Mouse (Mus musculus): Measurements from ENCODE around the gene Ube2n.

Ube2n gene

DNA sequence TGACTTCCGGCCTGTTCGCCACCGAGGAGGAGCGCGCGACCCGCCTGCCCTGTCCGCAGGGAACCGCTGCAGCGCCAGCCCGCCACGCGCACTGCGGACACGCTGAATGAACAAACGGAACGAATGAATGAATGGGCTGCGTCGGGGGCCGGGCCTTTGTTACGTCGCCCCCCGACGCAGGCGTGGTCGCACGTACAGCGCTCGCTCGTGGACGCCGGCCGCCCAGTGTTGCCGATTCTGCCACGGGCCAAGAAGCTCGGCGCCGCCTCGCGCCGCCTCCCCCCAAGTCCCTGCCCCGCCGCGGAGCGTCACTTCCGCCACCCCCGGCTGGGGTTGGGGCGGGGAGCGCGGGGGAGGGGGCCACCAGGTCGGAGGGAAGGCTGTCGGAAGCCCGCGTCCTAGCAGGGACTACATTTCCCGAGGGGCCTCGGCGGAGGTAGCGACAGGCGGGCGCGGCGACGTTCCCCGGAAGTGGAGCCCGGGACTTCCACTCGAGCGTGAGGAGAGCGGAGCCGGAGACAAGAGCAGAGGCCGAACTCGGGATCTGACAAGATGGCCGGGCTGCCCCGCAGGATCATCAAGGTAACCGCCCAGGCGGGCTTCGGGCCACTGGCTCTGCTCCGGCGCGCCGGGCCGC is at the start of gene Ube2n:
Ube2n (plus strand) TSS at position 490 of the 637 bp plus-strand sequence.
- DNase-seq: peak; percentile 98

DNA sequence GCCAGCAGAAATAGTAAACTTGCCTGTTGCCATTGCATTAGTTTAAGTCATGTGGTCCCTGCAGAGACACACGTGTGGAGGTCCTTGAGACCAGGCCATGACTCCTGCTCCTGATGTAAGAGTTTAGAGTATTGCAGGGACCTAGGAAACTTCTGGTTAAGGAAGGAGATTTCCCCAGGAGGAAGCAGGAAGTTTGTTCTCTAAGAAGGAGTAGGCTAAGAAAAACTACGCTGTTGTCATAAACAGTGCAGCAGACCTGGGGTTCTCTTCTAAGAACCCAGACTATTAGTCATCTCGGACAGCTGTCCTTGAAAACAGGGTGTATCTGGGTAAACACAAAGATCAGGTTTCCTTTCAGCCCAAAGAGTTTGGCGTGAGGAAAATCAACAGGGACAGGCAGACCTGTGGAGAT is 49.5 kb upstream of the Ube2n start:
- no peak for DNase-seq

DNA sequence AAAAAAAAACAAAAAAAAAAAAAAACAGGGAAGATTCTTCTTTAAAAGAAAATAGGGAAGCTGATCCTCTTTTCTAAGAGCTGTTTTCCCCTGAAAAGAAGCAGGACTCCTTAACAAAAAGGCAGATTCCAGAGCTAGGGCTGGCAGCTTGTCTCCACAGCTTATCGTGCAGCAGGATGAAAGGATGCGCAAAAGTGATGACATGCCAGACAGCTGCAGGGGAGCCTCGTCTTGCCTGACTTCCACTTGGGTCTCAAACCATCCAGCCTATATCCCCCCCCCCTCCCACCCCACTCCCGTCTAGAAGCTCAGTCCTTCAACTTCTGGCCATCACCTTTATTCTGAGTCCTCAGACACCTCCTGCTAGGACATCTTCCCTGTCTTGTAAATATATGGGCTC is 46.1 kb upstream of the Ube2n start:
- DNase-seq: no peak

DNA sequence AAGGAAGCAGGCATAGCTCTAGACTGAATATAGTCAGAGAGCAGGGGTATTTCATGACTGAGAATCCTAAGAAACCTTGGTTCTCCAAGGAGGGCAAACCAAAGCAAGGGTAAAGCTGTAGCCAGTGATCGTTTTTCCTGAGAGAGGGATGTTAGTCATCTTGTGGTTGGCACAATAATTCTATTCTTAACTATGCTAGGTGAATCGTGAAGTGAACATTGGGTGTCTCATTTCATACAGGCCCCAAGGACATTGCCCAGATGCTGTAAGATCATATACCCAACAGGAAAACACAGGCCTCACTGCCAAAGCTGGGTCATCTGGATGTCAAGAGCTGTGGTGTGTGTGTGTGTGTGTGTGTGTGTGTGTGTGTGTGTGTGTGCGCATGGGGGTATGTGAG is 43.8 kb upstream of the Ube2n start:
- DNase-seq: no peak

DNA sequence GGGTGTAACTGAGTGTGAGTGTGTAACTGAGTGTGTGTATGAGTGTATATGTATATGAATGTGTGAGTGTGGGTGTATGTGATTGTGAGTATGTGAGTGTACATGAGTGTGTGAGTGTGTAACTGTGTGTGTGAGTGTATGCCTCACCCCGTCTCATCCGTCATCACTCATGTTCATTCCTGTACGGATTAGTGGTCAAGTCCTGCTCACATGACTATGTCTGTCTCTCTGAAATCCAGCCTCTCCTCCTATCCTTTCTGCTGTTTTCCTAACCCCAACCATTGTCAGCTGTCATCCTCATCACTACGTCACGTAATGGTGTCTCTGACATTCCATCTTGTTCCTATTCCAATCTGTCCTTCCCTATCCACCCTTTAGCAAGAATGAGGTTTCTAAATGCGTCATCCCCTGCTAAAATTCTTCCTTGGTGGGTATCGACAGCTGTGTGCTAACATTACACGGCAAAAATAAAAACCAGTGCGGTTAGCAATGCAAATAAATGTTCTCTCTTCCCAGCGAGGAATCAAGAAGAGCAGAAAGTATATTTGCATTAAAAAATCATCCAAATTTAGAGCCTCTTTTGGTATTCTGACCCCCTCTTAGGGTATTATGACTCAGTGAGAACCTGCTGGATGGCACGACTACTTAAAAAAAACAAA is 42.9 kb upstream of the Ube2n start:
- DNase-seq: no peak

DNA sequence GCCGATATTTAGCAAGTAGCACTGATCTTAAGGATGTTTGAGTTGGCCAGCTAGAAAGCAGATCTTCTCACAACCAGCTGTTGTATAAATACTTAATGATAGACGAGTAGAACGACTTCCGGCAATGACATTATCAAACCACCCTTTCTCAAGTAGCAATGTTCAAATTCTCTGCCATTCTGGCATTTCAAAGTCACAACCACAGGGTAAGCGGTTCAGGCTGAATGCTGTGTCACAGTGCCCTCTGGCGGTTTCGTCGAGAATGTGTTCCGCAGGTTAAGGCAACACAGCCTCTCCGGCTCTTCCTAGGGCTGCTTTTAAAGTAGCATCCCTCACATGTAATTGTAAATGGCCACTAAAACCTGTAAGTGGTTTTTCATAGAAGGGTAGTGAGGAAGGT is 39.0 kb upstream of the Ube2n start:
- peak; percentile 90 for DNase-seq

DNA sequence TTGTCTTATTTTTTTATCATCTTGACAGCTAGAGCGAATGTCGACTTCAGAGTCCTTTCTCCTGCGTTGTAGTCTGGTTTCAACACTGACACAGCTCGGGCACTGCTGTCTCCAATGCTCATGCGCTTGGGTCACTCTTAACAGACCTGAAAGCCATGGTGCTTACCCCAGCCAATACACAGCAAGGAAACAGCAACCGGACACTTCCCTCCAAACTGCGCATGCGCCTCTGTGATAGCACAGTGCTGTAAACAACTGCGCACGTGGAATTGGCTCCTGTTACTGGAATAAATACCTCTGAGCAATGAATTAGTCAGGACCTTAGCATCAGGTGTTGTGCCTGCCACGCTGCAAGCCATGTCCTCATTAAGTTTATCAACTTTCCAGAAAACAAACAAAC is 37.4 kb upstream of the Ube2n start:
- DNase-seq: no peak

DNA sequence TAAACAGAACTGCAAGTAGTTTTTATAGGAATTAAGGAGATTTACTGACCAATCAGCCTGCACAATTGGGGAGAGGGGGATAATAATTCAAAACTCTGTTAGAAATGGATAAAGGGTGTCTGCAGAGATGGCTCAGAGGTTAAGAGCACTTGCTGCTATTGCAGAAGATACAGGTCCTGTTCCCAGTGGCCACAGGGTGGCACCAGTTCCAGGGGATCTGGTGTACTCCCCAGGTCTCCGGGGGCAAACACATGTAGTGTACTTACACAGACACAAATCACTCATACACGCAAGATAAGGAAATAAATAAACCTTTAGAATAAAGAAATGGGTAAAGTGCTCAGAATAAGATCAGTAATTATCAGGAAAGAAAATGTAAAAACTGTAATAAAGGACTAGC is 25.3 kb upstream of the Ube2n start:
- peak; percentile 70 for DNase-seq

DNA sequence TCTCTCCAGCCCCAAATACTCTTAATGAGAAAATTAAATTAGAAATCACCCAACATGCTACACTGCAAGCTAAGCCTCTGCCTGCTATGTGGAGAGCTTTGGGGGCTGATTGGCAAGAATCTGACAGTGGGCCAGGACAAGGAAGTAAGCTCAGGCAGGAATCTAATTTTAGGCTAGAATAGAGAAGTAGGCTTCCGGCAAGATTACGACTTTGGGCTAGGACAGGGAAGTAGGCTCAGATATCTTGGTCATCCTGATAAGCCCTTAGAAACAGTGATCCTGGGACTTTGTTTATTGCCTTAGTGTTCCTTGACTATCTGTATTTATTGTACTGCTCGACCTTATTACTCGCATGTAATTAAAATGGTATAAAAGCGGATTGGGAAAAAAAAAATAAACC is 20.7 kb upstream of the Ube2n start:
- DNase-seq: no peak

DNA sequence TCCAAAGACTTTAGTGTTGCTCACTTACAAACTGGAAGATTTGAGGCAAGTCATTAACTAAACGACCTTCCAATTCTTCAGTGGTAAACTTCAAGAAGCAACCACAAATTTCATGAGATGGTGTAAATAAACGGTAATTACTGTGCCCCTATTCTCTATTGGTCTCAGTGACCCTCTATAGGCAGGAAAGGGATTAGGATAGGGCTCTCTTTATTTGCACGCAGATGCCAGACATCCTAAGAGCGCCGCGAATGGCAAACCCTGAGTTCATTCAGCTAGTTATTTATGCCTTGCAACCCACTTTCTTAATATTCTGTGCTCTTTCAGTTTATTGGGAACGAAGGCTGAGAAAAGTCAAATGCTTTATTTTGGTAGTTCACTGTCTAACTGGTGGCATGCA is 13.9 kb upstream of the Ube2n start:
- DNase-seq: no peak

DNA sequence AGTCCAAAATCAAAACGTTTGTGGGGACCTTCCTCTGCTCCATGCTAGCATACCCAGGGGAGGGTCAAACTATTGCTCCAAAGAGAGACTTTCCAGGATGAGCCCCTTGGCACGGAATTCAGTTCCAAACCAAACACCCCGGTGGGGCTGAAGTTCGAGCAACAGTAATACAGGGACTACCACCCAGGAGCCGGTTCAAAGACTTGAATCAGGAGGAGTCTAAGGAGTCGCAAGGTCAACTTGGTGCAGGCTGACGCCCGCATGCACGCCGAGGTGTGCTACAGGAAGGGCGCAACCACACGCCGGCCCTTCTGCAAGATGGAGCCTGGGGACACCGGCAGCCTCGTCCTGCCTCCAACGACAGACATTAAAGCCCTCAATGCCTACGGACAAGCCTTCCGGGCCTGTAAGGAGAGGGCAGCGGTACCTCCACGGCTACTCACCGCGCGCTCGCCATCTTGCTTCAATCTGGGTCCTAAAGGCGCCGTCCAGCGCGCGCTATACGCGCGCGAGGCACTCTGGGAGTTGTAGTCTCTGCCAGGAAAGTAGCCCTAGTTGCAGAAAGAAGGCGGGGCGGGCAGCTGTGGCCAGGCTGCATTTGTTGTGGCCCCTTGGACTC is 13.4 kb upstream of the Ube2n start, which contains the start of gene Mrpl42:
Mrpl42 (minus strand) TSS at position 478 of the 619 bp plus-strand sequence.
- DNase-seq: peak; percentile 94

DNA sequence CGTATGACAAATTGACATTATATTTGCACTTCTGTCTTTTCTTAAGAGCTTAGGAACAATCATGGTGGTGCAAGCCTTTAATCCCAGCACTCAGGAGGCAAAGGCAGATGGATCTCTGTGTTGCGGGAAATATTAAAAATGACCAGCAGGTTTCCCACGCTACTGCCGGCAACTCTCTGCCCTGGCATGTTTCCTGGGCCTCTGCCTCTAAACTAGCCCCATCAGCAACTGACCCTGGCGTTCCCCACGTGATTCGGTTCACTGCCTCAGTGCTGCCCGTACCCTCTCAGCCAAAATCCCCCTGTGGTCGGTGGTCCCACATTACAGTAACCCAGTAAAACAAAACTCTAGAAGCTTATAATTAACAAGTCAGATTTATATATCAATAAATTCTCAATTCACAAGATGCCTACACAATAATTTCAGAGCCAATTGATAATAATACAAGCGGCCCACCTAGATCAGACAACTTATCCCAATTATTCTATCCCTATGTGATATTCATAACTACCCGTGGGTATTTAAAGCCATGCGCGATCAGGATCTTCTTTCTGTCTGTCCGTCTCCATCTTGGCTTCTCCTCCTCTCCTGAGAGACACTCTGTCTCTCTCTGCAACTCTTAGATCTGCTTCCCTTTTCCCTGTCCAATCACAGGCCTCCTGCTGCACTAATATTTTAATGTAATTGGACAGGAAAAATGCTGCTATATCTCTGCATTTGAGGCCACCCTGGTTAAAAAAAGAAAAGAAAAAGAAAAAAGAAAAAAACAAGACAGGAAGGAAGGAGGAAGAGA is 11.3 kb upstream of the Ube2n start:
- no peak for DNase-seq

DNA sequence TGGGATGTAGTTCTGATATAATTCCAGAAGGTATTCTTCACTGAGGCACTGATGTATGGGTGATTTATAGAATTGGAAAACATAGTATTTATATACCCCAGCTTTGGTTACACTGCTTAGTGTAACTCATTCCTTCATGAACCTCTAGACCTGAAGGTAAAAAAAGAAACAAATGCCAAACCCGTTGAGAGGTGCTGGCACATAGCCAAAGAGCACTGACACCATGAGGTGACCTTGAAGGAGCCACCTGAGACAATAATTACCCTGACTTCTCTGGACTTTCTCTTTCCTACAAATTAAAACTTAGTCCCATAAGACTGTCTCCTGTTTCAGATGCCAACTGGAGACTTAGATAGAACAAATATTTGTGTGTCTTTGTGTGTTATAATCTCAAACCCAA is 10.6 kb upstream of the Ube2n start:
- no peak for DNase-seq

DNA sequence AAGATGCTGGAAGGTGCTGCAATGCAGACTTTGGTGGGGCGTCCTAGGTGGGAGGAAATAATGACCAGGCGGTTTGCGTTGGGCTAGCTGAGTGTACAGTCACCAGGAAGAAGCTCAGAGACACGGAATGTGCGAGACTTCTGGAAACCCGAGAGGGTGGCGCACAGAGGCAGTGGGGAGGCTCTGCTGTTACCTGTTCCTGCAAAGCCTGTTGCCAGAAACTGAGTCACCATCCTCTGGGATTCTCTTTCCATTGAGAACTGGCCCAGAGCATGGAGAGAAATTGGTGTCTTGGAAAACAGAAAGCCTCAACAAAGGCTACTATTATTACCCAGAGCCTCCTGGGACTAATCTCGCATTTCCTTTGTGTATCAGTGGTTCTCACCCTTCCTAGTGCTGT is 6.8 kb upstream of the Ube2n start:
- DNase-seq: no peak

DNA sequence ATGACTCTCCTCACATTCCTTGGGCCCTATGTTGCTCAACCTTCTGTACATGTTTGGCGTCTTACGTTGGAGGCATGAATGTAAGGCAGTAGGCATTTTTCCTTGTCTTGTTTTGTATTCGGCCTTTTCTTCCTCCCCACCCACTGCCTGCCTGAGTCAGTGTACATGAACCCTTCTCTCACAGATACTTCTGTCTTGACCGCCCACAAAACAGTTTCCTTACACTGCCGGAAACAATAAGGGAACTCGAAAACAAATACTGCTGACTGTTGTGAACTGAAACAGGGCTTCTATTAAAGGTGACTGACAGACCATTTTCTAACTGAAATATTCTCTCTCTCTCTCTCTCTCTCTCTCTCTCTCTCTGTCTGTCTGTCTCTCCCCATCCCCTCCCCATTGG is 6.2 kb upstream of the Ube2n start:
- DNase-seq: no peak

DNA sequence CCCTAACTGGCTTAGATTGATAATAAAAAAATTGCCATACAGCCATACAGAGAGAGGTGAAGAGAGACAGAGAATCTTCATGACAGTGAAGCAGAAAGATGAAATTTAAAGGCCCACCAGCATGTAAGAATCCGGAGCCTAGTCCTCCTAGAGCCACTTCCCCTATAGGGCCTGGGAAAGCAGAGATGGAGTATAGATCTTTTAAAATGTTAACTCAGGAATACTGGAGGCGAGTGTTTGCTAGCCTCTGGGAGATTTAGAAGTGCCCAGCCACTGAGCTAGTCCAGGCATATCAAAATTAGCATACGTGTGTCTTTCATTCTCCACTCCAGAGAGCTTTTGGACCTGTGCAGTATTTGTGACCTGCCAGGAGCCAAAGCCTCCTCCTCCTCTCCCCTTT is 5.7 kb upstream of the Ube2n start:
- DNase-seq: no peak

DNA sequence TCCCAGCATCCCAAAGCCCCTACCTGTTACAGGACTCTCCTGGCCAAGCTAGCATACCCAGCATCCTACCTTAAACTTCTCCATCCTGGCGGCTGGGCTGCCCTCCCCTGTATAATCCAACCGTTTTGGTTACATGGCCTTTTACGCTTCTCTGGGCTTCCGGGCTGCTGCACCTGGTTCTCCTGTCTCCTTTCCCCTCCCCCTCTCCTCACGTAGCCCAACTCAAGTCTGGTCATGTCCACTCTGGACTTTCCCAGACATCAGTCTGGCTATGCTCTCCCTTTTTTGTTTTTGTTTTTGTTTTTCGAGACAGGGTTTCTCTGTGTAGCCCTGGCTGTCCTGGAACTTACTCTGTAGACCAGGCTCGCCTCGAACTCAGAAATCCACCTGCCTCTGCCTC is 2.3 kb upstream of the Ube2n start:
- DNase-seq: no peak

DNA sequence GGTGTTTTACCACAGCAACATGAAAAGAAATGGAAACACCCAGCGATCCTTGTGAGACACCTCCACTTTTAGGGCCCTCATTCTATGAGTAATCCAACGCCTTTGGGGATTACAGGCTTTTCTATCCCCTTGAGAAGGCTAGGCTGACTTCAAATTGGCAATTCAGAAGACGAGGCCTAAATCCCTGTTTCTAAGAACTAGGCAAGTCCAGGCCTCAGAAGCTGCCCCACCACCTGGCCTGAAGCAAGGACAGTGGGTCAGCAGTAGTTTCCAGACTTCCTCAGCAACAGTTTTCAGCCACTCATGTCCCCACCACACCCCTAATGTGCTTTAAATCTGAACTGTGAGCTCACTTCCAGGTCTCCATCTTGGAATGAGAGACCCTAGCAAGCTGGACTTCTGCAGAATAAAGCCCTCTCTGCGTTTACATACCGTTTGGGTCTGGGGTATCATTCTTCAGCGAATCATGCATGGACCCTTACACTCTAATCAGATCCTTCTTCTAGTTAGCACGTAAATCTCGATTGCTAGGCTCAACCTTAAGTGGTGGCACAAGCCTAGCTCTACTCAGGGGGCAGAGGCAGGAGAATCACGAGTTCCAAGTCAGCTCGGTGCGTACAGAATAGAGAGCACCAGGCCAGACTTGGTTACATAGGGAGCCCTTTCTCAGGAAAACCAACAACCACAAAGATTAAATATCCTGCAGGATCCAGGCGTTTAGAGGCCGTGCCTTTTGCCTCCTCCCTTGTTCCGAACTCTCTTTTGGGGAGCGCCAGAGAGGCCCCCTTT is 983 bp upstream of the Ube2n start:
- peak; percentile 13 for DNase-seq

DNA sequence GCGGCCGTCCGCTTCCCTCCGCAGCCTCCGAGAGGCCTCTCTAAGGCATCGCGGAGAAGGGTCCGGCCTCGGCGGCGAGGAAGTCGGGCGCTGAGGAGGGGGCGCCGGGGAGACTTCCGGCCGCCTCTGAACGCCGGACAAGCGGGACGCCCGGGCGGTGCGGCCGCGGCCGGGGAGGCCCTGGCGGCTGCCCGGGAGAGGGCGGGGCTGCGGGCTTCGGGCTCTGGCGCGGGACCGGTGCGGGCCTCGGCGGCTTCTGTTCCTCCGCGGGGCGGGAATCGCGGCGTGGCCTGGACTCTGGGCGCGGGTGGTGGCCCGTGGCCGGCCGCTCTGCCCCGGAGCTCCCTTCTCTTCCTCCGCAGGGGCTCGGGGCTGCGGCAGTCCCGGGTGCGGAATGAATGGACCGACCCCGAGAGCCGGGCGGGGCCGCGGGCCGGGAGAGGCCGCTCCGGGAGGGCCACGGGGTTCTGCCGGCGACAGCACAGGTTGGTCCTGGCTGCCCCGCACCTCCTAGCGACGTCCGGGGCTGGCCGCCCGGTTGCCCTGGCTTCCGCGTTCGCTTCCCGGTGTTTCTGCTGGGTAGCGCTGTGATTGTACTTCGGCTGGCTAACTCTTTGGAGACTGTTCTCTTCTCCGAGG is 467 bp downstream of the Ube2n start:
- DNase-seq: peak; percentile 69

DNA sequence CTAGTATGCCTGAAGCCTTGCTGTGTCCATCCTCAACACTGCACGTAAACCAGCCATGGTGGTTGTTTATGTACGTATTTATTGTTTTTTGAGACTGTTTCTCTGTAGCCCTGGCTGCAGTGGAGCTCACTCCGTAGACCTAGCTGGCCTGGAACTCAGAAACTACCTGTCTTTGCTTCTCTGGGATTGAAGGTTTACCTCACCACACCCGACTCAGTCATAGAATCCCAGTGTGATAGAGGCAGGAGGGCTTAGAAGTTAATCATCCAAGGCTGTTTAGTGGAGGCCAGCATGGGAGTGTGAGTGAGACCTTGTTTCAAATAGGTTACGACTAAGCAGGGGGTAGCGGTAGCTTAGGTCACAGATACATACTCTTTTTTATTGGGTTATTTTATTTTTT is 2.7 kb downstream of the Ube2n start:
- no peak for DNase-seq

DNA sequence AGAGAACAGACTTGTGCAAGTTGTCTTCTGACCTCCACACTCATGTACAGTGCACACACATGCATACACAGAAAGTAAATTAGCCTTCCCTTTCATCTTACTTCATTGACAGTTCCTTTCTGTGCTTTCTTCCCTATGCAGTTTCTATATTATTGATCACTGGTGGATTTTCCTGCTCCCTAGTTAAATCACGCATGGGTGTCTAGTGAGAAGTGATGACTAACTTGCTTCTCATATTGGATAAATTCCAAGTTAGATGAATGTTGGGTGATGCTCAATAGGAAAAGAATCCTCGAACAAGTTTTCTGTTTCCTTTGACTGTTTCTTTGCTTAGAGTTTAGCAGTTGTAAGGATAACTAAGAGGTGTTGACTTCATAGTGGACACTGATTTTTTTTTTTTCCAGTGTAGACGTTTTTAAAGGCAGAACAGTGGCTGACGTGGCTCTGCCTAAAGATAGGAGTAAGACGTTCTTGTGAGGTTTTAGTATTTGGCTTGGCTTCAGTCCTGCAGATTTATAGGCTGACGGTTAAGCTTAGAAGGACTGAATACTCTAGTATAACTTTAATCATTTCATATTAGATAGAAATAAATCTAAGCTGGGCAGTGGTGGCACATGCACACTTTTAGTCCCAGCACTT is 10.2 kb downstream of the Ube2n start:
- DNase-seq: no peak

DNA sequence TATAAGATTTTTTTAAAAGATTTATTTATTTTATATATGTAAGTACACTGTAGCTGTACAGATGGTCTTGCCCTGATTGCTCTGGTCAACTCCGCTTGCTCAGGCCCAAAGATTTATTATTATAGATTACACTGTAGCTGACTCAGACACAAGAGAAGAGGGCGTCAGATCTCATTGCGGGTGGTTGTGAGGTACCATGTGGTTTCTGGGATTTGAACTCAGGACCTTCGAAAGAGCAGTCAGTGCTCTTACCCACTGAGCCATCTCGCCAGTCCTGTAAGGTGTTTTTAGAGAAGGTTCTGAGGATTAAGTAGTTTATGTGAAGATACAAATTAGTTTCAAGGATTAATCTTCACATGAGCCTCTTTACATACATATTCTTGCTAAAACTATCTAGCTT is 10.9 kb downstream of the Ube2n start:
- DNase-seq: no peak
